15 mouse cellular contexts compared by ENCODE assay signal in the genomic region with DNA sequence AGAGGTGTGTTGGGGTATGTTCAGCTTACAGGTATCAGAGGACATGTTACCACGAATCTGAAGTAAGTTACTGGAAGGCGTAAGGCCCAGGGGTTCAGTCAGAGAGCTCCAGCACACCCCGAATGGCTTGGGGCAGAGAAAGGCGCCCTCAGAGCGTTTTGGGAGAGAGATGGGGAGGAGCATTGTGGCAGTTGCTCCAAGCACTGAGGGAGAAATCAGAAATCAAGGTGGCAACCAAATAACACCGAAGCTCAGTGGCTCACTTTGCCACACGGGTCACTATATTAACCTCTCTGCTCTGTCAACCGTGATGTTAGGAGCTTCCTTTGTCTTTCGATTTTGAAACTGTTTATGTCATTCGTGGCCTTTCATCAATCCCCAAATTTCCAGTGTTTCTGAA. TPM values are rescaled to one million over a fixed set of nuclear protein-coding genes. Genes with fewer than 3 reads are reported as not detected.
DNase-seq lines count a peak whose midpoint lies in the region; ATAC-seq lines count a peak whose summit lies in the region.
"Had no signal": no experiment of that assay in that cellular context is flagged by ENCODE, and none has a peak within 500 bp of the region (broad histone marks: within the 10 kb centered on the region; RNA-seq: fewer than 3 reads in every experiment).

No protein-coding gene starts in this region.

- H3K27ac ChIP-seq in midbrain, embryonic 10.5 days (replicated peaks) = no peak overlapping the region
- H3K27ac ChIP-seq in midbrain, embryonic 16.5 days (ENCODE audit: low read length) = no peak overlapping the region
- no peak overlapping the region for H3K27ac ChIP-seq in intestine, embryonic 16.5 days (ENCODE audit: low read length)
- H3K27ac ChIP-seq in neural tube, embryonic 15.5 days (replicated peaks) = no peak overlapping the region
- H3K27ac ChIP-seq: liver, embryonic 14.5 days had no signal

- H3K9ac ChIP-seq in midbrain, embryonic 16.5 days (ENCODE audit: low read depth, low read length) = no peak overlapping the region
- H3K9ac ChIP-seq in intestine, embryonic 16.5 days (ENCODE audit: low read depth, low read length) = no peak overlapping the region
- no peak overlapping the region for H3K9ac ChIP-seq in neural tube, embryonic 15.5 days (replicated peaks)
- H3K9ac ChIP-seq: liver, embryonic 14.5 days had no signal

- peaks cover 27% of the 10 kb centered on the region for H3K4me1 ChIP-seq in midbrain, embryonic 10.5 days
- H3K4me1 ChIP-seq in midbrain, embryonic 16.5 days (ENCODE audit: control insufficient read depth, insufficient read depth, low read length) = peaks cover 10% of the 10 kb centered on the region
- peaks cover 20% of the 10 kb centered on the region for H3K4me1 ChIP-seq in intestine, embryonic 16.5 days (ENCODE audit: control insufficient read depth, insufficient read depth, low read length)
- peaks cover 21% of the 10 kb centered on the region for H3K4me1 ChIP-seq in neural tube, embryonic 15.5 days

- H3K4me3 ChIP-seq in midbrain, embryonic 10.5 days = no peak overlapping the region
- no peak overlapping the region for H3K4me3 ChIP-seq in midbrain, embryonic 16.5 days (ENCODE audit: low read depth, low read length)
- H3K4me3 ChIP-seq in intestine, embryonic 16.5 days (ENCODE audit: low read length) = no peak overlapping the region
- H3K4me3 ChIP-seq in neural tube, embryonic 15.5 days (replicated peaks) = no peak overlapping the region; the same call in 1 of the 2 replicates

- 1% methylated on average over 10 of the region's 10 CpGs for WGBS in midbrain, embryonic 10.5 days
- WGBS in midbrain, embryonic 16.5 days = under 1% methylated on average over 10 of the region's 10 CpGs
- 3% methylated on average over 10 of the region's 10 CpGs for WGBS in intestine, embryonic 16.5 days
- under 1% methylated on average over 10 of the region's 10 CpGs for WGBS in neural tube, embryonic 15.5 days

- H3K4me2 ChIP-seq in midbrain, embryonic 16.5 days (ENCODE audit: low read length) = no peak overlapping the region
- 0 out of 2 replicates have a peak overlapping the region, but pooled peaks have one; percentile 78 for H3K4me2 ChIP-seq in intestine, embryonic 16.5 days (ENCODE audit: low read depth, low read length)
- peak overlapping the region; percentile 59; the same call in 1 of the 2 replicates for H3K4me2 ChIP-seq in neural tube, embryonic 15.5 days

- no peak for ATAC-seq in midbrain, embryonic 16.5 days
- no peak for ATAC-seq in intestine, embryonic 16.5 days
- ATAC-seq in neural tube, embryonic 15.5 days (ENCODE audit: low FRiP score) = no peak
- ATAC-seq in granulocyte monocyte progenitor cell, adult 5-6 weeks (replicated peaks; ENCODE audit: poor library complexity, severe bottlenecking) = no peak
- ATAC-seq: inflammation-experienced regulatory T-cells, adult 6 months had no signal

- peak; percentile 54 for DNase-seq in heart, adult 11 months
- no peak for DNase-seq in heart, adult 18-20 months
- peak; percentile 33 for DNase-seq in midbrain, embryonic 10.5 days (ENCODE audit: low spot score)
- DNase-seq in left cerebral cortex, adult 18-20 months (ENCODE audit: low spot score in 2 of 2) = no peak
- DNase-seq: right cerebral cortex, adult 18-20 months had no signal

- peaks cover 100% of the 10 kb centered on the region for H3K27me3 ChIP-seq in midbrain, embryonic 10.5 days (ENCODE audit: low read depth, poor library complexity, severe bottlenecking)
- peaks cover 51% of the 10 kb centered on the region for H3K27me3 ChIP-seq in midbrain, embryonic 16.5 days (ENCODE audit: control insufficient read depth, insufficient read depth, low read depth, low read length)
- peaks cover 64% of the 10 kb centered on the region for H3K27me3 ChIP-seq in intestine, embryonic 16.5 days (replicated peaks; ENCODE audit: control insufficient read depth, insufficient read depth, low read length)
- peaks cover 80% of the 10 kb centered on the region for H3K27me3 ChIP-seq in neural tube, embryonic 15.5 days (replicated peaks)

- no peaks in the 10 kb centered on the region for H3K9me3 ChIP-seq in midbrain, embryonic 10.5 days (replicated peaks)
- H3K9me3 ChIP-seq in midbrain, embryonic 16.5 days (replicated peaks; ENCODE audit: control insufficient read depth, low read length, poor library complexity, severe bottlenecking) = no peaks in the 10 kb centered on the region
- no peaks in the 10 kb centered on the region for H3K9me3 ChIP-seq in intestine, embryonic 16.5 days (ENCODE audit: control insufficient read depth, low read length)
- no peaks in the 10 kb centered on the region for H3K9me3 ChIP-seq in neural tube, embryonic 15.5 days (replicated peaks)

- H3K36me3 ChIP-seq in midbrain, embryonic 10.5 days = no peaks in the 10 kb centered on the region
- no peaks in the 10 kb centered on the region for H3K36me3 ChIP-seq in midbrain, embryonic 16.5 days (ENCODE audit: control insufficient read depth, insufficient read depth, low read length)
- no peaks in the 10 kb centered on the region for H3K36me3 ChIP-seq in intestine, embryonic 16.5 days (ENCODE audit: control insufficient read depth, insufficient read depth, low read length)
- no peaks in the 10 kb centered on the region for H3K36me3 ChIP-seq in neural tube, embryonic 15.5 days

RNA-seq across cellular contexts. Expression of gene Otp, which starts 6.8 kb away (rescaled TPM):
- total RNA-seq in heart, adult 18-20 months (2021) = not detected
- 0.77 and 1.5 TPM in 2 replicates for polyA plus RNA-seq in midbrain, embryonic 10.5 days (2016; fragmentation: Nextera tagmentation; extraction: Ambion mirVana)
- 3.2 and 4.7 TPM in 2 replicates for polyA plus RNA-seq in midbrain, embryonic 16.5 days (2015; fragmentation: Nextera tagmentation; extraction: Ambion mirVana)
- not detected in 2 replicates for polyA plus RNA-seq in intestine, embryonic 16.5 days (2015; fragmentation: Nextera tagmentation; extraction: Ambion mirVana)
- 6.9 and 7.0 TPM in 2 replicates for polyA plus RNA-seq in neural tube, embryonic 15.5 days (2015; fragmentation: Nextera tagmentation; extraction: Ambion mirVana)
- total RNA-seq in left cerebral cortex, adult 18-20 months (2021) = under 1 TPM in 1 of 2 experiments, not detected in 1; 0.12 TPM
- total RNA-seq in granulocyte monocyte progenitor cell, adult 5-6 weeks (2014; fragmentation: Nextera tagmentation) = not detected in 2 replicates
- not detected in 2 replicates for total RNA-seq in granulocyte monocyte progenitor cell, adult 5-6 weeks (2017)
- total RNA-seq: adrenal gland, postnatal 4 days; layer of hippocampus, postnatal 10 days had no signal
- polyA plus RNA-seq: inflammation-experienced regulatory T-cells, adult 6 months; liver, embryonic 14.5 days; Patski; stomach, embryonic 14.5 days had no signal

Comparison
In these comparisons a context has a peak if more than half of its experiments do, and no peak if none do; other contexts are left out.
1. DNase-seq: peak in heart, adult 11 months (single experiment) and midbrain, embryonic 10.5 days (single experiment); none in heart, adult 18-20 months (0 of 2) and left cerebral cortex, adult 18-20 months (0 of 2).